Mouse (Mus musculus) bone marrow, adult 2 months (tissue): Measurements from ENCODE around the gene Osbpl3.

Experiments
- CTCF ChIP-seq: fragments of 200-500 bp; IDR thresholded peaks from 2 replicates; pipeline ENCODE4 v1.5.1; 2011; ENCODE audit warnings: low read length, control low read depth; ENCODE audit not compliant: control insufficient read depth, insufficient read depth
- POLR2A ChIP-seq: fragments of 200-500 bp; IDR thresholded peaks from 2 replicates; pipeline ENCODE4 v1.6.1; 2011; ENCODE audit warnings: low read depth, mild to moderate bottlenecking, control low read depth, low read length, borderline replicate concordance; ENCODE audit not compliant: control insufficient read depth

DNA sequence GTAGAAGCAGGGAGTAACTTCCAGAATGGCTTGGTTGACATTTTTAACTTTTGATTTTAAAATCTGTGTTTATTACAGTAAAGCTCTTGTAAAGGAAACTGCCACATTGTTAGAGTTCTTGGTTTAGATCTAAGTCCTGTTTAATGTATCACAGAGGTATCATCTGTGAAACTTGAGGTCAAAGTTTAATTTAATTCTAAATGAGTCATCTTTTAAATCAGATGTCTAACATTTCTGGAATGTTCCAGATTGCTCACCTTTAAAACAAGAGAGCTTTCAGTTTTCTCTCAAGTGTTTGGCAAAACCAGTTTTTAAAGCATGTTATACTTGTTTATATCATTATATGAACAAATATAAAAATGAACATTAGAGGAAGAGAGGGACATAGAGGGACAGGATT lies 4.2 kb upstream of the Osbpl3 start:
- TF ChIP-seq POLR2A = no peak
- no peak for TF ChIP-seq CTCF
